Mouse (Mus musculus): ENCODE data around the gene Nfya.

DNA sequence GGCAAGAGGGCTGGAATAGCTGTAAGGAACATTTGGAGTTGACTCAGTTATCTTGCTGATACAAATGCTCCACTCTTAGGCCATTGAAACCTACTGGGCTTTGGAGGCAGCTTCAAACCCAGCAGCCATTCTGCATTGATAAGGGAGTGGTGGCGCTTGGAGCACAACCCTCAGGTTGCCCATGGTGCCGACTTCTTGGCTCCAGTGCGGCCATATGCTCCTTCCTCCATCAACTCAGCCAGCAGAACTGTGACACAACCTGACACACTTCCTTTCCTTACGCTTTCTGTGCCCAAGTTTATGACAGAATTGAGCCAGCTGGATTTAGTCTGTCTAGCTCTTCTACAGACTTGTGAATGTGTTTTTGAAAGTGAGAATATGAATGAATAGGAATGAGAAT is 2.6 kb downstream of the Nfya start:
- no peak for TF ChIP-seq CTCF (IDR thresholded peaks at IDR 0.05; ENCODE audit: control insufficient read depth, insufficient read depth, low read length)
- no peak for TF ChIP-seq POLR2A (IDR thresholded peaks at IDR 0.05; ENCODE audit: borderline replicate concordance, control insufficient read depth, low read depth, low read length)

All from bone marrow, adult 2 months (tissue).